Mouse (Mus musculus) ES-CJ7 (cell line): Measurements from ENCODE around the gene Mrpl18.
A peak's percentile ranks its signal among the peaks of the same experiment; 100 is the strongest.
"Not testable (repeated sequence)": the region's sequence is repeated elsewhere in the genome, so short reads cannot be mapped to it uniquely, and the experiment has no call there.

Experiments used
- DNase-seq: peaks from one replicate; pipeline ENCODE4 v3.0.0; 2011; ENCODE audit warnings: low read depth, low spot score

Mrpl18 gene

DNA sequence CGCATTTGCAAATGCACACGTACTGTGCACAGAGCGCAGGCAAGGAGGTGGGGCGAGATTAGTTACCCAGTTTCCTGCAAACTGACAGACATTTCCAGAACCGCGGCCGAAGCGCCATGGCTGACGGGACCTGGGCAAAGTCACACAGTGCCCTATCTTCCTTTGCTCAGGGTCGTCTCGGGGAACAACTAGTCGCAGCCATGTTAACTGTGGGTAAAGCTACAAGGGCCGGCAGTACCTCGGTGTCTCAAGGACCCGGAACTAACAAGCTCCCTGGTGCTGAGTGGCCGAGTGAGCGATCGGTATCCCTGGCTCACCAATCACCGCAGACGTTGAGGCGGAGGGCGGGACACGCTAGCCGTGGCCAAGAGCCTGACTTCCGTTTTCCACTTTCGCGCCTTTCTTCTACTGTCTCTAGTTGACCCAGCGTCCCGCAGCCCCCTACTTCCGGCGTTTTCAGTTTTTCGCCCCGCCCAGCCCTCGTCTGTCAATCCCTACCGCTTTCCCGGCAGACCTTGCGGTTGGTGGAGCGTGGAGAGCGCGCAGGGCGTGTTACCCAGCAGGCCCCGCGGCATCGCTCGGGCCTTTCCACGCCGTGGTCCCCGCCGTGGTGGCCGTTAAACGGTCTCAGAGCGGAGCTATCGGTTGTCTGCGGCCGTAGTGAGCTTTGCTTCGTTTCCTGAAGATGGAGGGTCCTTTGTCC lies at the start of gene Mrpl18:
Mrpl18 (minus strand) TSS at position 465 of the 703 bp plus-strand sequence.
- peak; percentile 99 for DNase-seq

DNA sequence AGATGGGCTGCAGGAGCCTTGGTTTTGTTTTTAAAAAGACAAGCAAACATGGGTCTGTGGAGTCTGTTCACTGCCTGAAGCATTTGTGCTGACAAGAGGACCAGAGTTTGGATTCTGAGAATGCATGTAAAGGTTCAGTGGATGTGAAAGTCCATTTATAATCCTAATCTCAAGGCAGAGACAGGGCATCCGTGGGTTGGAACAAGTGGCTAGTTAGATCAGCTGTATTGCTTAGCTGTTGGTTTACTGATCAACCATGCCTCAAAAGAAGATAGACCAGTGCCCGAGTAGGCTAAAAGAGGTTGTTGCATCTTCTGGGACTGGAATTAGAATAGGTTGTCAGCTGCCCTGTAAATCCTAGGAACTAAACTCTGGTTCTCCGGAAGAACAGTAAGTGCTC lies 47.3 kb upstream of the Mrpl18 start:
- DNase-seq: no peak

DNA sequence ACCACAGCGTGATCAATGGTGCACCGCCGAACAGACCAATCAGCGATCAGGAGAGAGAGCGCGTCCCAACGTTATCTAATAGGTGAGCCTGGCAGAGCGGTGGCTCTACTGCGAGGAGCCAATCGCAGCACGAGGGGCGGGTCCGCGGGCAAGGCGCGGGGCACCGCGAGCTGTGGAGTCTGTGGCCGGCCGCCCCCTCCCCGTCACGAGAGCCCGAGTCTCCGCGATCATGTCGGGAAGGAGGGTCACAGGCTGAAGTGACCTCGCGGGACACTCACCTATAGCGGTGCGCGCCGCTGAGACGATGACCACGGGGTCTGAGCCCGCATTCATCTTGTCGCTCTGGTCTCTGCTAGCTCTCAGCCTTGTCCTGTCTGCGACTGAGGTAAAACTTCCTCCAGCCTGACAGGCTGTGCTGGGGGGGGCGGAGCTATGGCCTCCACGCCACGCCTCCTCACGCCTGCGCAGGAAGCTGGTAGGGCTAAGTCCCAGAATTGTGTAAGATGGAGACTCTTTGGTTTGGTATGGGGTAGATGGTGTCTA lies 44.3 kb upstream of the Mrpl18 start, which contains the start of gene Acat2:
Acat2 (minus strand) TSS at position 417 of the 543 bp plus-strand sequence.
- DNase-seq: peak; percentile 94

DNA sequence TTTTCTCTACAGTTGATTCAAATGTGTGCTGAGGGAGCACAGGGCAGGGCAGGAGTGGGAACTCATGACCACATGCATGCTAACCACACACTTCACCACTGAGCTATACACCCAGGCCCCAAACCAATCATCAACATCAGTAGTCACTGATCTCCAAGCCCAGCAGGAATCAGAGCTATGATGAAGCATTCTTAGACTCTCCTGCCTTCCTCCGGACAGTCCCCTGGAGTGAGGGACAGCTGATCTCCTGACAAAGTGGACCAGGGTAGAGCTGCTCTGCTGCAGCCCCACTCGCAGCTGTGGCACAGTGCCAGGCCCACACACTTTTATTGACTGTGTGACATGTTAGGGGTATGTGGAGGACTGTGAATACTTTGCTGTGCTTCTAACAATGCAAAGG lies 43.2 kb upstream of the Mrpl18 start:
- not testable (repeated sequence) for DNase-seq

DNA sequence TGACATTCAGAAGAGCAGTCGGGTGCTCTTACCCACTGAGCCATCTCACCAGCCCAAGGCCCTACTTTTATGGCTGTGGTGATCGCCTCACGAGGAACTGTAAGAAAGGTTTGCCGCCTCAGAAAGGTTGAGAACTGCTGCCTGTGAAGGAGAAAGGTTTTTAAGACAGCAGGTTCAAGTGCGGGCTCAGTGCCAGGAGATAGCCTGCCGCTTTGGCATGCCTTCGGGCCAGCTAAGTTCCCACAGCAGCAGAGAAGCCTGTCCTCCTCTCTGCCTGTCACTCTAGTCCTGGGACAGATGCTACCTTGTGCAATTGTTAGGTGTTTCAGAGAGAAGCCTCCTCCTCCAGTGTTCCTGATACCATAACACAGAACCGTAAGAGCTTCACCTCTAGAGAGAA lies 40.5 kb upstream of the Mrpl18 start:
- DNase-seq: no peak

DNA sequence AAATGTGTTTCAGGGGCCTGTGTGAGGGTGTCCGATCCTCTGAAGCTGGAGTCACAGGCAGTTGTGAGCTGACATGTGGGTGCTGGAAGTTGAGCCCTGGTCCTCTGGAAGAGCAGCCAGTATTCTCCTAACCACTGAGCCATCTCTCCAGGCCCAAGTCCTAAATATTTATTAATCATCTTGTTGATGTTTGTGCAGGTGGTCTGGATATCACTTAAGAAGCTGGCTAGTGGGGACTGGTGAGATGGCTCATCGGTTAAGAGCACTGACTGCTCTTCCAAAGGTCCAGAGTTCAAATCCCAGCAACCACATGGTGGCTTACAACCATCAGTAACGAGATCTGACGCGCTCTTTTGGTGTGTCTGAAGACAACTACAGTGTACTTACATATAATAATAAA lies 33.5 kb upstream of the Mrpl18 start:
- DNase-seq: no peak

DNA sequence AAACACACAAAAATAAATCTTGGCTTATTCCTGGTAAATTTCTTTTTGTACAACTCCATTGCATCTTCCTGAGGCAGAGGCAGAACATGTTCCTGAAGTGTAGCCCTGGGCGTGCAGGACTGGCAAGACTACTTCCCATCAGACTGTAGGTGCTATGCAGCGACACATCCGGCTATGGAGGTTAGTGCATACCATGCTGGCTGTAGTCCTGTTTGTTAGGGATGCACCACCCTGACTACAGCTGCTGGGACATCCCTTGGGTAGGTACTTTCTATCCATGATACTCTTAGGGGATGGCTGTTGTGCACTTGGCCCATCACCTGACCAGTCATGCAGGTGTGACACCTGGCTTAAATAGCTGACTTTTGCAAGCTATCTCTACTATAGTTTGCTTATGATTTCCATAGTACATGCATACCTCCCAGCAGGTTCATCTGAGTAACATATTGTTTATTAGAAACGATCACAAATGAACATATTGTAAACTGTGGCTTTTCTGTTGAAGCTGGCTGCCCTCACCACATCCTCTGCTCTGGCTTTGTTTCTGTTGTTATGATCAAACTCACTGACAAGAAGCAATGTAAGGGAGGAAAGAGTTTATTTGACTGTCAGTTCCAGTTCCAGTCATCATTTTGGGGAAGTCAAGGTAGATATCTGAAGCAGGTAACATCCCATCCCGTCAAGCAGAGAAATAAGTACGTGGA lies 26.5 kb upstream of the Mrpl18 start:
- DNase-seq: no peak

DNA sequence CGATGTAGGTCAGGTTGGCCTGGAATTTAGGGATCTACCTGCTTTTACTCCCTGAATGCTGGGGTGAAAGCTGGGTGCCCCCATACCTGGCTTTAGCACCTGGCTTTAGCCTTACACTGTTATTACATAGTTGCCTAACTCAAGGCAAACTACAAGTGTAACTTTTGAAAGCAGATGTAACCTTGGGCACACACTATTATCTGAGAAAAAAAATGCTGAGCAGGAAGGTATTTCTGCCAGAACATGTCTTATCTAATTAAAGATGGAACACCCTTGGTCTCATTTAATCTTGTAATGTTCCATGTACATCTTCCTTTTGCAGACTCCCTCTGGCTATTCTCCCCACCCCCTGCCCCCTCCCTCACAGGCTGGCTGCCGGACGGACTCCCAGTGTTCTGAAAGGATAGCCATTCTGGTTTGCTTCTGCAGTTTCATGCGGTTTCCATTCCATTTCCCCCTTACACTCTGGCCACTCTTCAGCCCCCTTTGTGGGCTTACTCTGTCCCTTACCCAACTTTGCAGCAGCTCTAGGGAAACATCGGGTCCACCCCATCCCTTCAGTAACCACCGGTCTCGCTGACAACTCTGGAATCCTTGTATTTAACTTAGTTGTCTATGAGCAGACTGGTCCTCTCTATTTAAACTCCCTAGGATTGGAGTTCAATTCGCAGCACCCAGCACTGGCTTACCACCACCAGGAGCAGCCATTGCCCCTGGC lies 25.6 kb upstream of the Mrpl18 start:
- no peak for DNase-seq

DNA sequence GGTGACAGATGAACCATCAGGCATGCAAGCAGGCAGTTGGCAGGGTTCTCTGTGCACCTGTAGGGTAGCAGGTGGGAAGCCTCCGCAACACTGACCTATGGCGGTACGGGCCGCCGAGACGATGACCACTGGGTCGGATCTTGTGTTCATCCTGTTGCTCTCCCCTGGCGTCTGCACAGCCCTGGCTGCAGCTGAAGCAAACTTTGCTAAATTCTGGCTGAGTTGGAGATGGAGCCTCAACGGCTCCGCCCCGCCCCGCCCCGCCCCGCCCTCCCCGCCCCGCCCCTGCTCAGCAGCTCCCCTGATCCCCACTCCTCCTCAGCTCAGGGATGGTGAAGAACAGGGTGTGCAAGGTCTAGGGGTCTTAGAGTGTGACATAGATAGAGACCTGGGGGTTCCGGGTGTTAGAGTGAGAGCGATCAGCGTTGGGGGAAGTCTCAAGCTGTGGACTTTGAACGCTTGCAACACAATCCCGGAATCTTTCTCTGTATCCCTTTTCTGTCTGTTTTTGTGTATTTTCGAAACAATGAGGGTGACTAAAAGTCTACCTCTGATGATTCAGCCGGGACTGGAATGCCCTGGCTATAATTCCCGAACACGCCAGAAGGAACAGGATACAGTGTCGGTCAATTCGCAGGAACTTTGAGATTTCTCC lies 24.1 kb upstream of the Mrpl18 start, which contains the start of gene Acat3:
Acat3 (minus strand) TSS at position 450 of the 655 bp plus-strand sequence.
- no peak for DNase-seq

DNA sequence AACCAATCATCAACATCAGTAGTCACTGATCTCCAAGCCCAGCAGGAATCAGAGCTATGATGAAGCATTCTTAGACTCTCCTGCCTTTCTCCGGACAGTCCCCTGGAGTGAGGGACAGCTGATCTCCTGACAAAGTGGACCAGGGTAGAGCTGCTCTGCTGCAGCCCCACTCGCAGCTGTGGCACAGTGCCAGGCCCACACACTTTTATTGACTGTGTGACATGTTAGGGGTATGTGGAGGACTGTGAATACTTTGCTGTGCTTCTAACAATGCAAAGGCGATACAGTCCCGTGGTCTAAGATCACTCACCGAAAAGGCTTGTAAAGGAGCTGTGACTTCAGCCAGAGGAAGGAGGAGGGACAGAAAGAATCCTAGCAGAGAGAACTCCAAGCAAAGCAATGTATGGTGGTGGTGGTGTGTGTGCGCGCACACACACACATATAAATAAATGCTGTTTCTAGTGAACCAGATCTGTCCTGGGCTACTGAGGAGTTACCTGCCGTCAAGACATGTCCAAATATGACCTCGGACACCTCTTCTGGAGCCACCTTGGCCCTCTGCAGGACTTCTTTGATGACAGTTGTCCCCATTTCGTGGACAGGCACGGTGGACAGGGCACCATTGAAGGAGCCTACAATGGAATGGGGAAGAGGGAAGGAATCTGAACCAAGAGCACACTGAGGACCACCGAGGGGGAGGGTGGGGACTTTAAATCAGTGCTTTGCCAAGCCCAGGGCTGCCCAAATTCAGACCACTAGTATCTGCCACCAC lies 23.4 kb upstream of the Mrpl18 start:
- not testable (repeated sequence) for DNase-seq

DNA sequence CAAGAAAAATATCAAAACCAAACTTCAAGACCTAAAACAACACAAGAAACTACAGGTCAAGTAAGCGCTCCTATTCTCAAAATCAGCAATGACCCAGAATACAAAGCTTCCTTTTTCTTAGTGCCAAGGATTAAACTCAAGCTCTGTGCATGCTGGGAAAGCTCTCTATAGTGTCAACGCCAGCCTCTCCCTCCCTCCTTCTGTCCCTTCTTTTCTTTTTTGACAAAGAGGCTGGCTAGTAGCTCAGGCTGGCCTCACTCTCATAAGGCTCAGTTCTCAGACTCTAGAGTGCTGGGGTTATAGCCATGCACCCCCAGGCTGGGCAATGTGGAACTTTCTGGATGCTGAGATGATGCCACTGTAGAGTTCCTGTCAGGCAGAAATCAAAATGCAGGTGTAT lies 21.9 kb upstream of the Mrpl18 start:
- no peak for DNase-seq

DNA sequence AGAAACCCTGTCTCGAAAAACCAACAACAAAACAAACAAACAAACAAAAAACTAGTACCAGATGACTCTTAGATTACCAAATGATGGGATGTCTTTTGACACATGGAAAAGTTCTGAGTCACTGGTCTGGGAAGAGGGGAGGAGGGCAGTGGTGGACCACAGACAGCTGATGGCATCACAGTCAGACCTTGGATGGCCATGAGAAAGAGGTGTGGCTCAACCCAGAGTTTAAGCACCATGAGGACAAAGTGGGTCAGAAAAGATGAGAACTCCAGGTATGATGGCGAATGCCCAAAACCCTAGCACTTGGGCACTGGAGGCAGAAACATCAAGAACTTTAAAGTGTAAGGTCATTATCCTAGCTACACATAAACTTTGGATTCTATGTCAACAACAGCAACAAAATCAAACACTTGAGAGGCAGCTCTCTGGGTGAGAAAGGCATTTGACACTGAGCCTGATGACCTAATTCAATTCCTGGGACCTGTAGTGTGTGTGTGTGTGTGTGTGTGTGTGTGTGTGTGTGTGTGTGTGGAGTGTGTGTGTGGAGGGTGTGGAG lies 21.3 kb upstream of the Mrpl18 start:
- no peak for DNase-seq

DNA sequence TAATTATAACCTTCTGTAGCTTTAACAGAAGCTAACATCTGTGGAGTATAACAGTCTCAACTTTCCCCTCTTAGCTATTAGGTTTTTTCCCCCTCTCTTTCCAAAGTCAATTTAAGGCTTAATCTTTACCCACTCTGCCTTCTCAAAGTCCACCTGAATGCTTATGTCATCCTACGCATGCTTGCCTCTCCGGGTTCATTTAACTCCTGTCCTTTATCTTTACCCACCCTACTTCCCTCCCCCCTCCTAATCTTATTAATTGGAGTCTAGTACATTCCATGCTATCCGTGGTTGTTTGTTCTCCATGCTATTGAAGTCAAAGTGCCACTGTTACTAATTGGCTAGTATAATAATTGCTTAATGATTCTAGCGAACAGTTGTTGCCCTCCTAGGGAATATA lies 19.6 kb upstream of the Mrpl18 start:
- no peak for DNase-seq

DNA sequence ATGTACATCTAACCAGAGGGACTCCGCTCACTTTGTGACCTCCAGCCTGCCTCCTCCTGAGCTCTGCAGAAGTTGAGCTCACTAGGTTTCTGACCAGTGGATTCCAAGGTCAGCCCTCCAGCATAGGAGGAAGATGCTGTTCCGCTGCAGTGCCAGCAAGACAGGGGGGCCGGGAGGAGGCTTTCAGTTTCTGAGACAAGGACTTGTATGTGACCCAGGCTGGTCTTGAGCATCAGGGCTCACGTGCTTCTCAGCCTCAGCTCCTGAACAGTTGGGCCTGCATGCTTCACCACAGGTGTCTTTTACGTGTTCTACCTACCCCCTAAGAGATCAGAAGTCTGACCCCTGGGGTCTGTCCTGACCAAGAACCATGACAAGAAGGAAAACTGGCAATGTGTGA lies 15.4 kb upstream of the Mrpl18 start:
- DNase-seq: not testable (repeated sequence)

DNA sequence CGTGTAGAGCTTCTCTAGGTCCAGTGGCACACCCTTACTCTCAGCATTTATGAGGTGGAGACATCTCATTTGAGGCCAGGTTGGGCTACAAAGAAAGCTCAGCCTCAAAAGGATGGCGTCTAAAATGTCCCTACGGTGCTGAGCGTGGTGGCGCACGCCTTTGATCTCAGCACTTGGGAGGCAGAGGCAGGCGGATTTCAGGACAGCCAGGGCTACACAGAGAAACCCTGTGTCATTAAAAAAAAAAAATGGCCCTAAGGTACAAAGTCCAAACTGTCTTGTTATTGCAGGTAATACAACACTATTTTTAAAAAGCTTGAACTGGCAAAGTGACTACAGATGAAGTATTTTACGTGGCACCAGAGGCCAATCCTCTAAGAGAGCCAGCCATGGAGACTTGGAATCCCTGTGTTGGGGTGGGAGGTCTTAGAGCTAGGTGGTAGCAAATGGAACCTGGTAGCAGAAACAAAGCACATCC lies 9.6 kb upstream of the Mrpl18 start:
- no peak for DNase-seq

DNA sequence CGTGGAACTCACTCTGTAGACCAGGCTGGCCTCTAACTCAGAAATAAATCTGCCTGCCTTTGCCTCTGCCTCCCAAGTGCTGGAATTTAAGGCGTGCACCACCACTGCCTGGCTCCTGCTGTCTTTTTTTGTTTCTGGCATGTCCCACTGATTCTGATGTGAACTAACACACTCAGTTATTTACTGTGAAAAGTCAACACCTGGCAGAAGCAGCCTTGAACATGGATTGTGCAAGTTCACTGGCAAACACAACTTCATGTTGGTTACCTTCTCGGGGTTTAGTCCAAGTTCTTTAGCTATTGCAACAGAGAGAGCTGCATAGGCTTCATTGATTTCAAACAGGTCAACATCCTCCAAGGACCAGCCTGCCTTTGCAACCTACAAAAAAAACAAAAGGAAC lies 8.9 kb upstream of the Mrpl18 start:
- DNase-seq: no peak

DNA sequence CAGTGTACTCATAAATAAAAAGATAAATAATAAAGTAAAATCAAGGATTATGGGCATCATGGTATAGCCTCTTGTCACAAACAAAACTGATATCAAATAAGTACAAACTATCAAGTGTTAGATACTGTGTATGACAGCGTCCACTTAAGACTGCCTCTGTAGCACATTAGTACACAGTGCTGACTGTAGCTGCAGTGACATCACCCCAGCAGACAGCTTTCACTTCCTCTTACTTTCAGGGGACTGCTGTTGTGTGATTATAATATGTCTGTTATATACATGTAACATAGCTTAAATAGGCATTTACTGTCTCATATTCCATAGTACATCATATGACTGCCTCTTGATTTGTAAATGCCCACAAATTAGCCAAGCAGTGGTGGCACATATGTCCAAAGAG lies 4.9 kb upstream of the Mrpl18 start:
- no peak for DNase-seq

DNA sequence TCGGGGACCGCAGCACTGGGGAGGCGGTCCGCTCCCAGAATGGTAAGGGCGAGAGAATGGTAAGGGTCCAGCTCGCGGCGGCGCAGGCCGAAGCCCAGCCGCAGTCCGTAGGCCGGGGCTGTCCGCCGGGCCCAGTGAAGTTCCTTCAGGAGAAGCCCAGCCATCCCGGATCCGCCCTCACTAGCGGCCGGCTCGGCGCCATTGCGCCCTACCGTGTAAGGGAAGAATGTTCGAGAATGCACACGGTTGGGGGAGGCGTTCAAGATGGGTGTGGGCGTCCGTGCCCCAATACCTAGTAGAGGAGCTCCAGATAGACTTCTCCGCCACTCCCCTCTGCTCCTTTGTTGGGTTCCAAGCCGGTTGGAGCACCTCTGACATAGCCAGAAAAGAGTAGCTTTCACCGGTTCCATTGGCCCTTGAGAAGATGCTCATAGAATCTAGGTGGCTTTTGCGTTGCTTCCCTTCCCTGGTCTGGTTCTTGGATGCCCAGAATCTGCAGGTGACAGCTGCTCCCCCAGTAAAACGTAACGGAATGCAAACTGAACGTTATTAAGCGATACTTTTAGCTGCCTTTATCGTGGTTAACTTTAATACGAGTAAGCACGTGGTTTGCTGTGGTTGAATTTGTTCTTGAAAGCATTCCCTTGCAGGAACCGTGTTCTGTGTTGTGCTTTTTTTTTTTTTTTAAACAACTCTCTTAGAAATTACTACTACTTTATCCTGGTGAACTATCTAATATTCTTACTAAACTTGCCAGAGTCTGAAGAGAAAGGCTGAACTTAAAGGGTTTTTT lies 639 bp upstream of the Mrpl18 start:
- peak; percentile 72 for DNase-seq

DNA sequence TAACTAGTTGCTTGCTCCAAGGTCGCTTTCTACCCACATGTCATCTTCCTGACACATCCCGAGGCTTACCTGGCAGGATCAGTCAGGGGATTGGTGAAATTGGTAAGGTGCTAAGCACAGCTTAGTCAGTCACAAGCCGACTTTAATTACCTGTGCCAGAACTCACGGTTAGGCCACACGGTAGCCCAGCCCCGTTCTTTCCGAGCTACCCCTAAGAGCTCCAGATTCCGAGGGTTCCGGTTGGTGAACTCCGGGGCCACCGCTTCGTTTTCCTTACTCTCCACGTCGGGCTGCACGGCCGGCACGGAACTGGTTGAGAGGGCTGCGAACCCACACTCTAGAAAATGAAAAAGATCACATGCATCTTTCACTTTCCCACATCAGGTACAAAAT lies 661 bp downstream of the Mrpl18 start, which contains the start of gene Tcp1:
Tcp1 (plus strand) TSS at position 214 of the 393 bp plus-strand sequence.
- DNase-seq: peak; percentile 24

DNA sequence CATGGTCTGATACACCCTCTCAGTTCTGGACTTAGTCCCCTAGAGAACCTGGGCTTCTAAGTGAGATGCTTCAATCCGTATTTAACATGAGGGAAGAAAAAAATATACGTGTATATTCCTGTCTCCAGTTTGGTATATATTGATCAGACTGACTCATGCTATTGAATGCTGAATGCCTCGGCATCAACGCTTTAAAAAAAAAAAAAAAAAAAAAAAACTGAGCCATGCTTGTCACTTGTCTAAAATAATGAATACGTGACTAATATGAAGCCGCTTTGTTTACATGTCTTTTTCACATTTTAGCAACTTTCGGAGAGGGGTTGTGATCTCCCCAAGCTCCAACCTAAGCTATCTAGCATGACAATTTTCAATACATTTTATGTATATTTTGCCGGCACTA lies 5.8 kb downstream of the Mrpl18 start:
- DNase-seq: no peak
